Mouse (Mus musculus) kidney, postnatal 36 days (tissue): Measurements from ENCODE around the gene Fam167b.

Source experiments
- DNase-seq, 2 experiments: peaks; one replicate each; pipeline ENCODE4 v3.0.0; 2021 to 2022; ENCODE audit warnings: mixed read lengths in 2 of 2

Gene Fam167b

DNA sequence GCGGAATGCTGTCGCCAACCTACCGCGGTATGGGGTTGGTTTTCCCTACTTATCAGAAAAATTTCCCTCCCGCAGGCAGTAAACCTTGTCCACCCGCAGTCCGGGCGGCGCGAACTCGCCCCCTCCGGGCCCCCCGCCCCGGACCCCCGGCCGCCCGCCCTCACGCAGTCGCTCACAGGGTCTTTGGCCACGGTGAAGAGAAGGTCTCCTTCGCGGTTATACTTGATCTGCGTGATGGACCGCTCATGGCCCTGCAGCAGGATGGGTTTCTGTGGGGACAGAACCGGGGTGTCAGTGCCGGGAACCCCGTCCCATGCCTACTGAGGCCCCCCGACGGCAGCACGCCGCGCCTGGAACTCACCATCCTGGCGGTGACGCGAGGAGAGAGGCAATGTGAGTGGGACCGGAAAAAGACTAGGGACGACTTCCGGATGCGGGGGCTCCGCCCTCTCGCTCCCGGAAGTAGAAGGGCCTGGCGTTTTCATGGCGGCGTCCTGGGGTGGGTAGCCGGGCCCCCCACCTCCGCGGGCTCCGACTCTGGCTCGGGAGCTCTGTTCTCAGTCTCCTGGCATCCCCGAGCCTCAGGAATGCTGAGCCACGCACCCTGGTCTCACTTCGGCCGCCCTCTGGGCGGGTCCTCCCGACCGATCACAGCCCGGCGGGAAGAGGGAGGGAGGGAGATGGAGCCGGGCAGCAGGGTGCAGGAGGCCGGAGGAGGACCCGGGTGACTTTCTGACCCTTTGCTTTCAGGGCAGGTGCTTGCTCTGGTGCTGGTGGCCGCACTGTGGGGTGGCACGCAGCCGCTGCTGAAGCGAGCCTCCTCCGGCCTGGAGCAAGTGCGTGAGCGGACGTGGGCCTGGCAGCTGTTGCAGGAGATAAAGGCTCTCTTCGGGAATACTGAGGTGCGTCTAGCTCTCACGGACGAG is 22.1 kb upstream of the Fam167b start, which contains the start of the genes Eif3i and Tmem234:
Gene Eif3i, minus strand, starts transcription at position 416 of the 926 bp plus-strand sequence.
Gene Tmem234, plus strand, starts transcription at position 436 of the 926 bp plus-strand sequence.
- DNase-seq: peak; percentile 88 to 91

DNA sequence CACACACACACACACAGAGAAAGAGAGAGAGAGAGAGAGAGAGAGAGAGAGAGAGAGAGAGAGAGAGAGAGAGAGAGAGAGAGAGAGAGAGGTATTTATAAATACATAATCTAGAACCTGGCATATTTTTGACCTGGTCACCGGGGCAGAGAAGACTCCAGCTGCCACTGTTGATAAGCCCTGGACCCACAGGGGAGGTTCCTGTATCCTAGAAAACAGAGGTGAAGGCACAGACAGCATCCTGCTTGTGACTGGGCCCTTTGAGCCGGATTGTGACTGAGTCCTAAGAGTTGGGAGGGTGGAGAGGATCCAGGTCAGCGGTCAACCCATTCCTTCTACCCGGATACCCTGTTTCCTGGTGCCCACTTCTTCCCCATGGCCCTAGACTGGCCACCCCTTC is 10.5 kb upstream of the Fam167b start:
- no peak for DNase-seq

DNA sequence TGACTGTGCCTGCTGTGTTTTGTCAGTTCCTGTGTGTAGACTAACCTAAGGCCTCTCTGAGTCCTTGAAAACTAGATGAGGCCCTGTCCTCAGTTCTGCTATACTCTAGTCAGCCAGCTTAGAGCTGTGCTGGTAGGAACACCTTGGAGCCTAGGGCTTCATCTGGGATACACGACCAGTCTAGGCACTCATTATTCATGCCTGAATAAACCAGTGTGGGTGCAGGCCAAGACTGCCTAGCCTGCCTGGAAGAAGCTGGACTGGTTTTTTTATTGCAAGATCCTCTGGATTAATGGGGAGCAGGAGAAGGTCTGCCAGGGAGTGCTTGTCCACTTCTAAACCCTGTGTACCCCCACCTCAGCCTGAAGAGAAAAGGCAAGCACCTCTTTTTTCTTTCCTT is 8.6 kb upstream of the Fam167b start:
- peak; percentile 56 to 57 for DNase-seq

DNA sequence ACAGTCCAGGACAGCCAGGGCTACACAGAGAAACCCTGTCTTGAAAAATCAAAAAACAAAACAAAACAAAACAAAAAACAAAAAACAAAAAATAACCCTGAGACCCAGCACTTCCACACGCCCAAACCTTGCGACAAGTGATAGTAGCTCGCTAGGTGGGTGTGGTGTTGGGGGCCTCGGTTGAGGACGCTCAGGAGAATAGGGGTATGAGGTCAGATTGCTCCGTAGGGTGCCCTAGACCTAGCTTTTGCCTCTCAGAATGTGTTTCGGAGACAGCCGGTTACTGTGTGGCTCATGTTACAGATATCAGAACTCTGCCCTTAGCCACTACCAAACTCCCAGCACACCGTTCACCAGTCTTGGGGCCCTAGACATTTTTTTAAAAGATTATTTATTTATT is 7.4 kb upstream of the Fam167b start:
- DNase-seq: no peak

DNA sequence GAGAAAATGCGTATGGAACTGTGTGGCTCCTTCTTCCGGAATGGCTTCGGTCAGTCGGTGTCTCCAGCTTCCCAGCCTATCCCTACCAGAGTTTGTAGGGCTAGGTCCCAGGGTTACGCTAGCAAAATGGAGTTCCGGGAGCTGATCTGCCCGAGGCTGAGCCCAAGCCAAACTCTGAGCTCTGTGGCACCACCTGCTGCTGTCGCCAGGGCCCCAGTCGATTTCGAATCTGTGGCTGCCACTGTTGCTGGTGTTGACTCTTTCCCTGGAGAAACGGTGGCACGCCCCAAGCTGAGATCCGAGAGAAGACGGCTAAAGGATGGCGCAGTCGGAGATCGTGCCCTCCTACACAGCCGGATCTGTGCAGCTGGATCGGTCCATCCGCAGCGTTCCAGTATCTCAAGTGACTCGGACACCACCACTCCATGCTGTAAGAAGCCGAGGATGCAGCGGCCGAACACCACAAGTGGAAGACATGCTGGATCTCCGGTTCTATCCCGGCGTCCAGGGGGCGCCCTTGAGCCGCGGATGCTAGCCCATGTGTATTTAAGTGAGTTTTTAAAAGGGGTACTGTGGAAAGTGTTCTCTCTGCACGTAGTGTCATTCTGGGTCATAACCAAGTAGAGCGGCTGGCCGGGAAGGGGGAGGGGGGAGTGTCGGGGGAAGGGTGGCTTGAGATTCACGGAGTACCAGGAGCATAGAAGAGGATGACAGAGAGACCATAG is 6.7 kb upstream of the Fam167b start:
- DNase-seq: peak; percentile 92 to 98

DNA sequence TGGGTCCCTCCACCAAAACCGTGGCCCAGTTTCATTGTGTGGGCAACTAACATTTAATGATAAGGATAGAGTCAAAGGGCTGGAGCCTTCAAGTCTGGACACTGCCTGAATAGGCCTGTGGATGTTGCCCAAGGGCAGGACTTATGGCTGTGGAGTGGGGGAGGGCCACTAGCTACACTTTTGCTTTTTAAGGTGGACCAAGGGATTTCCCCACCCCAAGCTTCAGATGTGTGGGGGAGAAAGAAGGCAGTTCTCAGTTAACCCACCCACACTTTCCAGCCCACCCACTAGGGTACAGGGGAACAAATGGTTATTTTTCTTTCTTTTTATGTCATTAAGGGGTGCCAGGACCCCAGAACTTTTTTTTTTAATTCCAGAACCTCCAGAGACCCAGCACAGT is 6.0 kb upstream of the Fam167b start:
- no peak for DNase-seq

DNA sequence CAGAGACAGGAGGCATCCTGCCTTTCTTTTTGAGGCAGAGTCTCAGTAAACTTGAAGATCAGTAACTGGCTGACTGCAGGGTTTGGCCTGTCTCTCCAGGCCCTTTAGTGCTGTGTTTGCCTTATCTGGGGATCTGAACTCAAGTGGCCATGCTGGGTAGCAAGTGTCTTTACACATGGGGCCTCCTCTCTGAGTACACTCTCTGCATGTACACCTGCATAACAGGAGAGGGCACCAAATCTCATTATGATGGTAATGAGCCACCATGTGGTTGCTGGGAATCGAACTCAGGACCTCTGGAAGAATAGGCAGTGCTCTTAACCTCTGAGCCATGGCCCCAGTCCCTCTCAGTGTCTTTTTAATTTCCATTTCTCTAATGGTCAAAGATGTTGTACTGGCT is 3.9 kb upstream of the Fam167b start:
- no peak for DNase-seq

DNA sequence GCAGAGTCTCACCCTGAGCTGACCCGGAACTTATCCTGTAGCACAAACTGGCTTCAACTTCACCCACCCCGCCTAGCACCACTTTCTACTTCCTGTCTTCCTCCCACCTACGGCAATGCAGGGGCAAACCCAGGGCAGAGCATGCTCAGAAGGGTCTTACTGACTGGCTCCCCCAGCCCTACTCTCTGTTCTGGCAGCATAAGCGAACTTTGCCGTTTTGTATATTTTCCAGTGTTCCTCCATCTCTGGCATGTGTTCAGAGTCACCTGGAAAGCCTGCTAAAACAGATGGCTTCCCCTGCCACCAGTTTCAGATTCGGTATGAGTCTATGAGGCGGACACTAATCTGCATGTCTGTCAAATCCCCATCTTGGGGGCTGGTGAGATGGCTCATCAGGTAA is 2.0 kb upstream of the Fam167b start:
- no peak for DNase-seq

DNA sequence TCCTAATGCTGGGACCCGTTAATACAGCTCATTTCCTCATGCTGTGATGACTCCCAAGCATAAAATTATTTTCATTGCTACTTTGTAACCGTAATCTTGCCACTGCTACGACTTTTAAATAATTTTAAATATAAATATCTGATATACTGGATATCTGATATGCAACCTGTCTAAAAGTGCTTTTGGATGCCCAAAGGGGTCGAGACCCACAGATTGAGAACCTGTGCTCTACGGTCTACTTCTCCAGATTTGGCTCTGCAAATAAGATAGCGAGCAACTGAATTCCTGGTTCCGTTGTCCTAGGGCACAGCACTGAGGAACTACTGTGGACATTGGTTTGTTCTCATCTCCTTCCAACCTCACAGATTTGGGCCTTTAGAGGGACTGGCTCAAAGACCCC is 661 bp downstream of the Fam167b start:
- DNase-seq: no peak

DNA sequence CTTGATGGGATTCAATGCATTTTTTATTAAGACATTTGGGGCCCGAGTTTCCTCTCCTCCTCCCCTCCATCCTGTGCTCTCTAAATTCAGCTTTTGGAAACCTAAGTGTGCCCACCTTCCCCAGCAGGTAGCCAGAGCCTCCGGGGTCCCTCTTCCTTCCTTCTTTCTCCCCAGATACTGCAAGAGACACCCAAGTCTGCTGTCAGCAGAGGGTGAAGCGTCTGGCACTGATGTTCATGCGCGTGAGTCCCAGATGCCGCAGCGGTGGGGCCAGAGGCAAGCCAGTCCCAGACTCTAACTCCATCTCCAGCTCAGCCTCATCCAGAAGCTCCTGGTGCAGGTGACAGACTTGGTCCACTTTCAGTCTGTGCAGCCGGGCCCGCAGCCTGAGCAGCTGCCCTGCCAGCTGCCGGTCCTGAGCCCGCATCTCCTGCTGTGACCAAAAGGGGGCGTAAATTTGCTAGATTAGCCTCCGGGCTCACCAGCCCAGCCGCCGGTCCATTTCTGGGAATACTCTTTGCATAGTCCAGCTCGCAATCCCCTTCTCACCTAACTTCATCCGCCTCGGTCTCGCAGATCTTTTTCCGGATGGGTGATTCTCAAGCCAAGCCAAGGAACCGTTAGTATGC is 1.4 kb downstream of the Fam167b start:
- peak; percentile 84 to 89 for DNase-seq

DNA sequence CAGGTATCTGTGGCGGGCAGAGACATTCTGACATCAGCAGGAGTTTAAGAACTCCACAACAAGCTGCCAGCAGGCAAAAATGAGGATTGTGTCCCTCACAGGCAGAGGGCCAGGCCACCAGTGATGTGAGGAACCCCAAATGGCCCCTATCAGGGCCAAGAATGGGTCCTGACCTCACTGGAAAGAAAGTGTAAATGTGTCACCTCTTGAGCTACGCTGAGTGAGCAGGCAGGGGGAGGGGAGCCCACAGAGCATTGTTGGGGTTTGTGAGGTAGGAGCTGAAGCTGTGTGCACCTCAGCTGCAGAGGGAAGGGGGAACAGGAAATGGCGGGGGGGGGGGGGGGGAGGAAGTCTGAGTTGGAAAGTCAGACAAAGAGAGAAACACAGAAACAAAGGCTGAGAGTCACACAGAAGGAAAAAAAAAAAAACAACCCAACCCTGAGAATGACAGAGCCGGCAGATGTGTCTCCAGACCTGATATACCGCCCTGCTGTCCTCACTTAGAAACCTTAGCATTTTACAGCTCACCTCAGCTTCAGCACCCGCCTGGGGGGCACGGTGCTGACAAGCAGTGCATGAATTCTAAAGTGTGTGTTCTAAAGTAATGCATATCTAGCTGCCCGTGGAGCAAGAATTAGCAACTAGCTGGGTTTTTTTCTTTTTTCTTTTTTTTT is 3.0 kb downstream of the Fam167b start:
- peak; percentile 39 to 48 for DNase-seq

DNA sequence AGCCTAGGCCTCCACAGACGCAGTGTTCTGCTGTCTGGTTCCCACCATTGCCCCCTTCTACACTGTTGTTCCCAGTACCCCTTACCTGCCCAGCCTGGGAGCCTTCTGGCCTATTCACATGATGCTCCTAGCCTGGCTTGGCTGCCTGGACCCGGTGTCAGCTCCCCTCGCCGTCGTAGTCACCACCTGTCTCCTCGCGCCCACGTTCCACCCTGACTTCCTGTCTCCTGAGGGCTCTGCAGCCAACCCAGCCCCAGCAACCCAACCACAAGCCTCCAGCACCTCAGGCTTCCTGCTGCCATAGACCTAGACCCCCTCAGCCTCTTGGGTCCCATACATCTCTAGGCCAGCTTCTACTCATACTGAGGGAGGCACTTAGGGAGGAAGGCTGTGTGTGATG is 4.9 kb downstream of the Fam167b start, which contains the start of gene Lck:
Gene Lck, minus strand, starts transcription at position 212 of the 400 bp plus-strand sequence.
- no peak for DNase-seq

DNA sequence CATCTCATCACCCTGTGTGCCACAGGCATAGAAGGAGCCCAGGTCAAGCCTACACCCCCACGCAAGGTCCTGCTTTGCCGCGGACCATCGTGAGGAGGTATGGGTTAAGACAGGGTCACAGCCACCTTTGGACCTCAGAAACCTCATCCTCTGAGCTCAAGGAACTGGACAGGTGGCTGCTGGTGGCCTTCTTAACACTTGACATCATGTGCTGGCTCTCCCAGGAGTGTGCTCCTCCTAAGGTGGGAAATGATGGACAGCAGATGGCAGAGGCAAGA is 5.3 kb downstream of the Fam167b start:
- DNase-seq: no peak

DNA sequence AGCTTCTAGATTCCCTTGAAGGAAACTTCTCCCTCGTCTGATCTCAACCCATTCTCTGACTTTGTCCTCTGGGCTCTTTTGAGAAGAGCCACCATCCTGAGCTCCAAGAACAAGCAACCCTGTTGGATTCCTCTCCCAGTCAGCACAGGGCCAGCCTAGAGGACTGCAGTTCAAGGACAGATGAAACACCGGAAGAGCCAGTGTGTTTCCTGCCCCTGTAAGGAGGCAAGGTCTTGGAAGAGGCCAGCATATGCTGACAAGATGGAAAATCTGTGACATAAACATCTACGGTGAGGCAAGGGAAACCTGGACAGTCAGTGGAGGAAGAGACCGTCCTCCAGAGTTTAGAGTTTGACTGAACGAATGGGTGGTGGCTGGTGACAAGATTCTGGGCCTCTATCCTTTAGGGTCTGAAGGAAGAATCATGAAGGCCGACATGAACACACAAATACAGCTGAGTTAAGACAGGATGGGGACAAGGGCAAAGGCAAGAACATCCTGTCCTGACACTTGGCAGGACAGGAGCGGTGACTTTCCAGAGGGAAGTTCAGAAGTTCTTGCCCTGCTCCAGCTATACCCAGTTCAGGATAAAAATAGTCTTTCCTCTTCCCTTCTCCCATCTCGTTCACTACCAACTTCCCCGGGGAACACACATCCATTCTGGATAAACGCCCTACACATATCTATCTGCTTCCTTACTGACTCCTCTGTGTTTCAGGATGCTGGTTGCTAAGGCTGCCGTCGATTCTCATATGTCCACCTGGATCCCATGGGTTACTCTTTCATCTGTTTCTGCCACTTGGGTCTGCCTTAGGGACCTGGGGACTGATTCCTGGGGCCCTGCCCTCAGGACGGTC is 5.9 kb downstream of the Fam167b start:
- peak; percentile 29 to 62 for DNase-seq

DNA sequence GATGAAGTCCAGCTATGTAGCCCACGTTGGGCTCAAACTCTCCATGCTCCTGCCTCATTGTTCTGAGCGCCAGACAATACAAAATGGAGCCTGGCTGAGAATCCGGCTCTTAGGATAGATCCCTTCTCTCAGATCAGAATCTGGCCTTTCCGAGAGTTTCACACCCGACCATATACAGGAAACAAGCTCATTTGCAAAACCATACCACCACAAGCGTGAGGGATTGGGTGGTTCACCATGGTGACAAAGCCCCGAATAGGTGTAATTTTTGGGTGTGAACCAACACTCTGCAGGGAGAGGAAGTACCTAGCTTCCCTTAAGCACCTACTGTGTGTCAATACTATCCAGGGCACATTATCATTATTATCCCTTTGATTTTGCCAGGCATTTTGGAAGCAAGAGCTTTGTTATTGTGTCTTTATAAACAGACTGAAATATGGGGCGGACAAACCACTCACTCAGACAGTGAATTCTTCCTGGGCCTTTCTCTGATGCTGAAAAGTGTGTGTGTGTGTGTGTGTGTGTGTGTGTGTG is 6.7 kb downstream of the Fam167b start:
- DNase-seq: no peak

DNA sequence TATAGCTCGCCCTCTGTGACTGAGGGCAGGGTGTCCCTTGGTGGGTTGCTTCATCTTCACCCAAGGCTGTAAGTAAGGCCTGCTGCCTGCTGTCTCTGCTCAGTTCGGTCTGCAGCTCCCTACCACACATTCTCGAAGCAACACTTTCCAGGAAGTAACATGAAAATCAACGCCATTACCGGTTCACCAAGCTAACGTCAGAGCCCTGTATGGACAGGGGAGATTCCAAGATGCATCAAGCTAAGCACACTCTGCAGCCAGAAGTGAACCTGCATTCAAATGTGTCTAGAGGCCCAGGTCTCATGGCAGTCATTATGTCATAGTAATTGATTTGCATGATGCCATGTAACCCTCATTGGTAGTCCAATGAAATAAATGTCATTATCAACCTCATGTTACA is 8.3 kb downstream of the Fam167b start:
- DNase-seq: no peak

DNA sequence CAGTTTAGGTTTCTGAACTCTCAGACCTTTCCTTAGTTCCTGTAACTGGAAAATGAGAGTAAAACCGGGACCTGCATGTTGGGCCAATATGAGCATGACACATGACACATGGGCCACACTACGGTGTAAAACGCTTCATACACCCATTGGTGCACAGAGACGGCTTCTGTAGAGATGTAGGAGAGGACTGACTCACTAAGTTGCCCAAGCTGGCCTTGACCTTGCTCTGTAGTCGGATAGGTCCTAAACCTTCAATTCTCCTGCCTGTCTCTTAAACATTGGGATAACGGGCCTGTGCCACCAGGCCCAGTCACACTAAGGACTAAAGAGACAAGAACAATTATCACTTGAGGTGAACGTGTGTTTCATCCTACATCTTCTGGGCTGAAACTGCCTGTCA is 10.0 kb downstream of the Fam167b start:
- no peak for DNase-seq

DNA sequence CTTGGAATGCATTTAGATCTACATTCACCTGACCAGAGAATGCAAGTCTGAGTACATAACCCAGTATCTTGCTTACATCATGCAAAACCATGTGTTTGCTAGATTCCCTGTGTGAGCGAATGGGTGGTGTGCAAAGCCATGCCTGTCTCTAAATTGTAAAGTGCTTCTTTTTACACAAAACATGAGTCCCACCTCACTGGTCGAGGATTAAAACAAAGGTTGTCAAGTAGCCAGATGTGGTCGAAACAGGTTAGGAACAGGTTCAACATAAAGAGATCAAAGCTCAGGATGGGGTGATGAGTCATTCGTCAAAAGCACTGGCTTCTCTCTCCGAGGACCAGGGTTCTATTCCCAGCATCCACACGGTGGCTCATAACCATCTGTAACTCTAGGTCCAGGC is 13.2 kb downstream of the Fam167b start:
- DNase-seq: no peak

DNA sequence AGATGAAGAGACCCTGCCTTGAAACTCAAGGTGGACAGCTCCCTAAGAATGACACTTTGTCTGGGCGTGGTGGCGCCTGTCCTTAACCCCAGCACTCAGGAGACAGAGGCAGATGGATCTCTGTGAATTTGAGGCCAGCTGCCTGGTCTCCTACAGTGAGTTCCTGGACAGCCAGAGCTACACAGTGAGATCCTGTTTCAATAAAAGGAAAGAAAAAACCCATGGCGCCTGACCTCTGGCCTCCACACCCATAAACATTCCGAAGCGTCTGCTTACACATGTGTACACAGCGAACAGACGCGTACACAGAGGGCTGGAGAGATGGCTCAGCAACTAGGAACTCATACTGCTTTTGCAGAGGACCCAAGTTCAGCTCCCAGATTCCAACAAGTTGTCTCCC is 14.6 kb downstream of the Fam167b start:
- no peak for DNase-seq

DNA sequence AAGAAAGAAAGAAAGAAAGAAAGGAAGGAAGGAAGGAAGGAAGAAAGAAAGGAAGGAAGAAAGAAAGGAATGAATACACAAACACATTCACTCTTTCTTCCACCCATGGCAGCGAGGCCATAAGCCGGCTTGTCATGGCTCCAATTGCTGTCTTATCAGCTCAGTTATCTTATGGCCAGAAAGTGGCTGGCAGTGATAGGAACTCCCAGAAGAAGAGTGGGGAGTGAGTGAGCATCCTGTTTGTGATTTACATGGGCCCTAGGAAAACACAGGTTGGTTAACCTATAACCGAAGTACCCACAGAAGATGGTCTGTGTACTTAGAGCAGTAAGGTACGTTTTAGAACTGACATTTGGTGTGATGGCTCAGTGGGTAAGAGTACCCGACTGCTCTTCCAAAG is 17.2 kb downstream of the Fam167b start:
- DNase-seq: no peak

DNA sequence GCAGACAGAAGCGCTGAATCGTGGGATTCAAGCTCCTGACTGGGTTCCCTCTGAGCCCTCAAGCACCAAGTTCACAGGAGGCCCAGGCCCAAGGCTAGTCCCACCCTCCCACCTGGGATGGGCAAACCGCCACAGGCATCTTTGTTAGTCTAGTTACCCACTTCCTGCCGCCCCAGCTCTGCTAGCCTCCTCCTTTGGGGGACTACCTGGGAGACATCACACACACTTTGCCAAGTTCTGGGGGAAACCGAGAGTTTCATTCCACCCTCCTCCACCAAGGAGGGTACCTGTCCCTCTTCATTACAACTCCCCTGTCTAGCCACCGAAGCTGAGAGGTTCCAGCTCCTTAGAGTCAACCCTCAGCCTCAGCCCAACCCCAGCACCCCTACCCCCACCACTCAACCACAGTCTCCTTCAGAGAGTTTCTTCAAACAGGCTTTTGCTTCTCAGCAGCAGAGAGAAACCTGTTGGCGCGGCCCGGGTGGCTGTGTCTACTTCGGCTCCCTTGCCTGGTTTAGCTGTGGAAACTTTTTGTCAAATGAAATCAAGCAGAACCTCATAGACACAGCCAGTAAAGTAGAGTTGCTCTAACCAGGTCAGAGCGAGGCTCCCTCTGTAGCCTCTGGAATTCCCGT is 19.9 kb downstream of the Fam167b start:
- no peak for DNase-seq
